Mouse (Mus musculus) small intestine, adult 2 months (tissue): ENCODE data around the gene Gli2. TPM values are rescaled to one million over a fixed set of nuclear protein-coding genes. Genes with fewer than 3 reads are reported as not detected.

Experiments
- H3K27ac ChIP-seq: fragments of 200-500 bp; 2 replicates; pipeline ENCODE4 v1.5.1; 2012; ENCODE audit warnings: low read depth, low read length, control low read depth, inconsistent platforms; ENCODE audit not compliant: insufficient read depth
- H3K27me3 ChIP-seq: fragments of 200-500 bp; 2 replicates; pipeline ENCODE4 v1.6.1; 2012; ENCODE audit warnings: mild to moderate bottlenecking, moderate library complexity, low read length, inconsistent platforms; ENCODE audit not compliant: control insufficient read depth, insufficient read depth
- H3K36me3 ChIP-seq: fragments of 200-500 bp; 2 replicates; pipeline ENCODE4 v1.6.1; 2012; ENCODE audit warnings: mild to moderate bottlenecking, low read length, control low read depth, inconsistent platforms; ENCODE audit not compliant: control insufficient read depth, insufficient read depth
- H3K4me1 ChIP-seq: fragments of 200-500 bp; 2 replicates; pipeline ENCODE4 v1.6.1; 2012; ENCODE audit warnings: low read length, inconsistent platforms, mixed read lengths; ENCODE audit not compliant: control insufficient read depth, insufficient read depth, insufficient read length
- H3K4me3 ChIP-seq: fragments of 200-500 bp; 2 replicates; pipeline ENCODE4 v1.5.1; 2012; ENCODE audit warnings: low read depth, mild to moderate bottlenecking, control low read depth, inconsistent platforms, low read length, moderate library complexity
- CTCF ChIP-seq: fragments of 200-500 bp; IDR thresholded peaks from 2 replicates; pipeline ENCODE4 v1.5.1; 2012; ENCODE audit warnings: low read depth, mild to moderate bottlenecking, control low read depth, inconsistent platforms, low read length, moderate library complexity, mixed read lengths; ENCODE audit not compliant: insufficient replicate concordance, insufficient read length; ENCODE audit errors: extremely low read depth
- POLR2A ChIP-seq: fragments of 200-500 bp; IDR thresholded peaks from 2 replicates; pipeline ENCODE4 v1.6.1; 2012; ENCODE audit warnings: low read depth, mild to moderate bottlenecking, control low read depth, inconsistent platforms, low read length, moderate library complexity
- WGBS: fragments of 180-500 bp; shearing (Covaris S2); methylation state at CpG from one replicate; pipeline ENCODE4 v1.1.7; 2018; 5-methylcytosine and 5-hydroxymethylcytosine counted together
- polyA plus RNA-seq: library from polyadenylated mRNA; depleted of rRNA; stranded (reverse); fragments of >200 nt; gene quantifications from 2 replicates; pipeline ENCODE4 v1.2.3, GENCODE M21; 2012

The Gli2 gene
- polyA plus RNA-seq, 1 experiment = 4.7 TPM

GRCm38 (mm10) chr1:118976596-118976995 lies 76.8 kb downstream of the Gli2 start:
- Histone ChIP-seq H3K27me3 (no peaks in the 10 kb centered on the region), H3K36me3 (no peaks in the 10 kb centered on the region), H3K4me3 (no peak overlapping the region), H3K27ac (peak overlapping the region; percentile 33; the same call in 1 of the 2 replicates), H3K4me1 (no peaks in the 10 kb centered on the region)
- TF ChIP-seq POLR2A (no peak), CTCF (no peak)
- 57% methylated on average over 9 of the region's 9 CpGs for WGBS

DNA sequence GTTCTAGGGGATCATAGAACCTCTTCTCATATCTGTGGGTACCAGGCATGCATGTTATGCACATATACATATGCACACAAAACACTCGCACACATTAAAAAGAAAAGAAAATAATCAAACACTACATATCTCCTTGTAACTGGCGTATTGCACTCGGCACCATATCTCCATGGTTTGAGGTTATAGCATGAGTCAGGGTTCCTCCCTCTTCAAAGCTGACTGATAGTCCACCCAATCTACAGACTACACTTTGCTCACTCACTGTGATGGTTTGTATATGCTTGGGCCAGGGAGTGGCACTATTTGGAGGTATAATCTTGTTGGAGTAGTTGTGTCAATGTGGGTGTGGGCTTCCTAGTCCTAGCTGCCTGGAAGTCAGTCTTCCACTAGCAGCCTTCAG lies 78.0 kb downstream of the Gli2 start:
- WGBS = 71% methylated on average over 3 of the region's 3 CpGs
- H3K4me1 ChIP-seq = no peaks in the 10 kb centered on the region
- no peak for TF ChIP-seq POLR2A
- no peak for TF ChIP-seq CTCF
- no peaks in the 10 kb centered on the region for H3K36me3 ChIP-seq
- no peak overlapping the region for H3K27ac ChIP-seq
- no peaks in the 10 kb centered on the region for H3K27me3 ChIP-seq
- no peak overlapping the region for H3K4me3 ChIP-seq

- WGBS = 96% methylated on average over 3 of the region's 3 CpGs
- Histone ChIP-seq H3K27me3 (no peaks in the 10 kb centered on the region), H3K27ac (no peak overlapping the region), H3K4me1 (no peaks in the 10 kb centered on the region), H3K4me3 (no peak overlapping the region), H3K36me3 (no peaks in the 10 kb centered on the region)
- TF ChIP-seq CTCF = peak; percentile 10; the same call in 1 of the 2 replicates
- TF ChIP-seq POLR2A = no peak
These were observed 83.4 kb downstream of the Gli2 start for GRCm38 (mm10) chr1:118970068-118970467.

- no peaks in the 10 kb centered on the region for H3K4me1 ChIP-seq
- no peak overlapping the region for H3K27ac ChIP-seq
- H3K36me3 ChIP-seq = no peaks in the 10 kb centered on the region
- no peak overlapping the region for H3K4me3 ChIP-seq
- H3K27me3 ChIP-seq = no peaks in the 10 kb centered on the region
- no peak for TF ChIP-seq CTCF
- no peak for TF ChIP-seq POLR2A
- WGBS = 81% methylated on average over 11 of the region's 11 CpGs
These were observed 84.0 kb downstream of the Gli2 start for GRCm38 (mm10) chr1:118969409-118969808.

- 73% methylated on average over 5 of the region's 5 CpGs for WGBS
- Histone ChIP-seq H3K27ac (no peak overlapping the region), H3K4me3 (no peak overlapping the region), H3K36me3 (no peaks in the 10 kb centered on the region), H3K27me3 (no peaks in the 10 kb centered on the region), H3K4me1 (no peaks in the 10 kb centered on the region)
- TF ChIP-seq POLR2A (no peak), CTCF (no peak)
These were observed 84.7 kb downstream of the Gli2 start for GRCm38 (mm10) chr1:118968661-118969179.

DNA sequence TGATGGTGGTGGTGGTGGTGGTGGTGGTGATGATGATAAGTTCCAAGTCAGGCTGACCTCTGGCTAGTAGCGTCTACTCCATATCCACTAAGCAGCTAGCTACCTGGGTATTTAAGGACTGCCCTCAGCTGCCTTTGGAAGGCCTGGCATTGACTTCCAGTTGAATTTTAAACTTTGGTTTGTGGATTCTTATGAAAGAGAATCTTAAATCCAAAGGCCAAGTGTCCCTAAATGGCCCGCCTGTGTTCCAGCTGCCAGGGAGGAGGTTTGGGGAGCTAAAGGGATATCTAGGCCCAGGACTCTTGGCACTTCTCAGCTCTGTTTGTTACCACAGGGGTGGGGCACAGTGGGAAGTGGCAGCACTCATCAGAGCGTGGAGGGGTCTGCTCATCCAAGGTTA lies 85.4 kb downstream of the Gli2 start:
- Histone ChIP-seq H3K27ac (no peak overlapping the region), H3K36me3 (no peaks in the 10 kb centered on the region), H3K4me1 (no peaks in the 10 kb centered on the region), H3K4me3 (no peak overlapping the region), H3K27me3 (no peaks in the 10 kb centered on the region)
- WGBS = 76% methylated on average over 3 of the region's 3 CpGs
- TF ChIP-seq POLR2A = no peak
- TF ChIP-seq CTCF = no peak

GRCm38 (mm10) chr1:118967281-118967680 lies 86.1 kb downstream of the Gli2 start:
- H3K36me3 ChIP-seq = no peaks in the 10 kb centered on the region
- TF ChIP-seq CTCF (no peak), POLR2A (no peak)
- H3K27me3 ChIP-seq = no peaks in the 10 kb centered on the region
- H3K4me3 ChIP-seq = no peak overlapping the region
- no peaks in the 10 kb centered on the region for H3K4me1 ChIP-seq
- WGBS = 78% methylated on average over 3 of the region's 3 CpGs
- no peak overlapping the region for H3K27ac ChIP-seq

- Histone ChIP-seq H3K27me3 (no peaks in the 10 kb centered on the region), H3K4me3 (no peak overlapping the region), H3K27ac (peak overlapping the region; percentile 49; the same call in 1 of the 2 replicates), H3K4me1 (peaks cover 35% of the 10 kb centered on the region), H3K36me3 (no peaks in the 10 kb centered on the region)
- TF ChIP-seq CTCF (no peak), POLR2A (no peak)
- WGBS = 29% methylated on average over 7 of the region's 7 CpGs
These were observed 94.8 kb downstream of the Gli2 start for GRCm38 (mm10) chr1:118958644-118959043.
